Mouse (Mus musculus) embryonic facial prominence, embryonic 10.5 days (tissue): Measurements from ENCODE around the gene Olfr1229. TPM values are rescaled to one million over a fixed set of nuclear protein-coding genes. Genes with fewer than 3 reads are reported as not detected.

ENCODE experiments used
- DNase-seq: peaks from one replicate; pipeline ENCODE4 v3.0.0-alpha.2; 2017; ENCODE audit warnings: low spot score
- H3K27ac ChIP-seq: fragments of 300-500 bp; sonication (generic); replicated peaks from 2 replicates; pipeline ENCODE4 v1.5.1; 2016; ENCODE audit warnings: mild to moderate bottlenecking
- H3K27me3 ChIP-seq: fragments of 300-500 bp; sonication (generic); replicated peaks from 2 replicates; pipeline ENCODE4 v1.6.1; 2016; ENCODE audit warnings: low read depth, mild to moderate bottlenecking; ENCODE audit not compliant: poor library complexity, severe bottlenecking
- H3K36me3 ChIP-seq: fragments of 300-500 bp; sonication (generic); replicated peaks from 2 replicates; pipeline ENCODE4 v1.6.1; 2016; ENCODE audit warnings: mild to moderate bottlenecking, moderate library complexity
- H3K4me1 ChIP-seq: fragments of 300-500 bp; sonication (generic); 2 replicates; pipeline ENCODE4 v1.6.1; 2016
- H3K4me3 ChIP-seq: fragments of 300-500 bp; sonication (generic); 2 replicates; pipeline ENCODE4 v1.5.1; 2016; ENCODE audit warnings: mild to moderate bottlenecking, moderate library complexity
- H3K9me3 ChIP-seq: fragments of 300-500 bp; sonication (generic); 2 replicates; pipeline ENCODE4 v1.6.1; 2016; ENCODE audit warnings: mild to moderate bottlenecking
- WGBS: fragments of 180-500 bp; shearing (Covaris S2); methylation state at CpG from one replicate; pipeline ENCODE4 v1.1.7; 2016; 5-methylcytosine and 5-hydroxymethylcytosine counted together
- polyA plus RNA-seq: library from polyadenylated mRNA; unstranded; fragments of >200 nt; fragmentation: Nextera tagmentation; extraction: Ambion mirVana; gene quantifications from 2 replicates; pipeline ENCODE4 v1.2.1, GENCODE M21; 2016

Gene Olfr1229
- polyA plus RNA-seq: not detected in 2 replicates

- WGBS: 85% methylated on average over 2 of the region's 2 CpGs
- H3K4me1 ChIP-seq: no peaks in the 10 kb centered on the region
- no peak within 1 kb of the TSS for H3K4me3 ChIP-seq
- no peak within 1 kb of the TSS for H3K27ac ChIP-seq
- DNase-seq: no peak
- H3K9me3 ChIP-seq: no peaks in the 10 kb centered on the region
- H3K36me3 ChIP-seq: no peaks in the 10 kb centered on the region
- H3K27me3 ChIP-seq: no peaks in the 10 kb centered on the region
Observed at GRCm38 (mm10) chr2:89287914-89288313, at the start of gene Olfr1229. TSS of gene Olfr1229 (minus strand) at chr2:89288014.

- Histone ChIP-seq H3K4me1 (no peaks in the 10 kb centered on the region), H3K9me3 (no peaks in the 10 kb centered on the region), H3K27me3 (no peaks in the 10 kb centered on the region), H3K36me3 (no peaks in the 10 kb centered on the region), H3K27ac (no peak within 1 kb of the TSS), H3K4me3 (no peak within 1 kb of the TSS)
- no peak for DNase-seq
Observed at GRCm38 (mm10) chr2:89329575-89329974, 41.8 kb upstream of the Olfr1229 start, which contains the start of gene Olfr1232. TSS of gene Olfr1232 (minus strand) at chr2:89329675.

GRCm38 (mm10) chr2:89306974-89307373 lies 19.2 kb upstream of the Olfr1229 start, which contains the start of gene Olfr1231:
TSS of gene Olfr1231 (minus strand) at chr2:89307074.
- Histone ChIP-seq H3K36me3 (no peaks in the 10 kb centered on the region), H3K4me3 (no peak within 1 kb of the TSS), H3K27ac (no peak within 1 kb of the TSS), H3K9me3 (no peaks in the 10 kb centered on the region), H3K4me1 (no peaks in the 10 kb centered on the region), H3K27me3 (no peaks in the 10 kb centered on the region)
- no peak for DNase-seq
- WGBS: 76% methylated on average over 2 of the region's 2 CpGs

- WGBS: 90% methylated on average over 1 of the region's 1 CpGs
- Histone ChIP-seq H3K36me3 (no peaks in the 10 kb centered on the region), H3K4me3 (no peak within 1 kb of the TSS)
Observed at GRCm38 (mm10) chr2:89297168-89297567, 9.4 kb upstream of the Olfr1229 start, which contains the start of gene Olfr1230. TSS of gene Olfr1230 (minus strand) at chr2:89297268.

GRCm38 (mm10) chr2:89253962-89254361 lies 33.9 kb downstream of the Olfr1229 start, which contains the start of gene Olfr1228:
TSS of gene Olfr1228 (minus strand) at chr2:89254062.
- H3K27me3 ChIP-seq: no peaks in the 10 kb centered on the region
- no peak within 1 kb of the TSS for H3K4me3 ChIP-seq
- H3K4me1 ChIP-seq: no peaks in the 10 kb centered on the region
- H3K36me3 ChIP-seq: no peaks in the 10 kb centered on the region
- no peak for DNase-seq
- no peak within 1 kb of the TSS for H3K27ac ChIP-seq
- H3K9me3 ChIP-seq: no peaks in the 10 kb centered on the region

More at GRCm38 (mm10) chr2:89297168-89297567, 9.4 kb upstream of the Olfr1229 start, which contains the start of gene Olfr1230:
- Histone ChIP-seq H3K9me3 (no peaks in the 10 kb centered on the region), H3K4me1 (no peaks in the 10 kb centered on the region), H3K27ac (no peak within 1 kb of the TSS), H3K27me3 (no peaks in the 10 kb centered on the region)
- DNase-seq: no peak

Other genes starting within 250 kb of the Olfr1229 start
- not detected in 2 replicates for gene Olfr1218, start 226.8 kb downstream of the Olfr1229 start, polyA plus RNA-seq
- gene Olfr1219, start 204.5 kb downstream of the Olfr1229 start, polyA plus RNA-seq: not detected in 2 replicates
- not detected in 2 replicates for gene Olfr1220, start 181.2 kb downstream of the Olfr1229 start, polyA plus RNA-seq
- gene Olfr1221, start 170.7 kb downstream of the Olfr1229 start, polyA plus RNA-seq: not detected in 2 replicates
- gene Olfr1222, start 155.0 kb downstream of the Olfr1229 start, polyA plus RNA-seq: not detected in 2 replicates
- not detected in 2 replicates for gene Olfr1223, start 136.5 kb downstream of the Olfr1229 start, polyA plus RNA-seq
- not detected in 2 replicates for gene Olfr1224-ps1, start 123.9 kb downstream of the Olfr1229 start, polyA plus RNA-seq
- gene Olfr1225, start 113.3 kb downstream of the Olfr1229 start, polyA plus RNA-seq: not detected in 2 replicates
- not detected in 2 replicates for gene Olfr1226, start 88.0 kb downstream of the Olfr1229 start, polyA plus RNA-seq
- gene Olfr1228, start 34.0 kb downstream of the Olfr1229 start, polyA plus RNA-seq: not detected in 2 replicates
- not detected in 2 replicates for gene Olfr1230, start 9.3 kb upstream of the Olfr1229 start, polyA plus RNA-seq
- gene Olfr1231, start 19.1 kb upstream of the Olfr1229 start, polyA plus RNA-seq: not detected in 2 replicates
- gene Olfr1232, start 41.7 kb upstream of the Olfr1229 start, polyA plus RNA-seq: not detected in 2 replicates
- gene Olfr1233, start 54.4 kb upstream of the Olfr1229 start, polyA plus RNA-seq: not detected in 2 replicates
- gene Olfr1234, start 76.9 kb upstream of the Olfr1229 start, polyA plus RNA-seq: not detected in 2 replicates
- gene Olfr1238, start 121.7 kb upstream of the Olfr1229 start, polyA plus RNA-seq: not detected in 2 replicates
- gene Olfr1239, start 132.4 kb upstream of the Olfr1229 start, polyA plus RNA-seq: not detected in 2 replicates
- gene Olfr1240, start 155.0 kb upstream of the Olfr1229 start, polyA plus RNA-seq: not detected in 2 replicates
- not detected in 2 replicates for gene Olfr1241, start 199.1 kb upstream of the Olfr1229 start, polyA plus RNA-seq
- gene Olfr1242, start 210.3 kb upstream of the Olfr1229 start, polyA plus RNA-seq: not detected in 2 replicates
- not detected in 2 replicates for gene Olfr1243, start 243.5 kb upstream of the Olfr1229 start, polyA plus RNA-seq